Mouse (Mus musculus) midbrain, embryonic 13.5 days (tissue): ENCODE data around the gene Pmpca. TPM values are rescaled to one million over a fixed set of nuclear protein-coding genes. Genes with fewer than 3 reads are reported as not detected.

ENCODE experiments used
- ATAC-seq: fragments of 200-750 bp; cut with Nextera tagmentation; 2 replicates; pipeline ENCODE4 v1.8.0; 2017; ENCODE audit warnings: mild to moderate bottlenecking, moderate TSS enrichment, moderate library complexity
- H3K27ac ChIP-seq: fragments of 300-500 bp; sonication (generic); 2 replicates; pipeline ENCODE4 v1.5.1; 2015; ENCODE audit warnings: inconsistent platforms, mild to moderate bottlenecking, moderate library complexity
- H3K27me3 ChIP-seq: fragments of 300-500 bp; sonication (generic); 2 replicates; pipeline ENCODE4 v1.6.1; 2015; ENCODE audit warnings: mild to moderate bottlenecking, inconsistent platforms
- H3K36me3 ChIP-seq: fragments of 300-500 bp; sonication (generic); 2 replicates; pipeline ENCODE4 v1.6.1; 2015; ENCODE audit warnings: mild to moderate bottlenecking, inconsistent platforms
- H3K4me1 ChIP-seq: fragments of 300-500 bp; sonication (generic); replicated peaks from 2 replicates; pipeline ENCODE4 v1.6.1; 2015; ENCODE audit warnings: inconsistent platforms
- H3K4me2 ChIP-seq: fragments of 300-500 bp; sonication (generic); replicated peaks from 2 replicates; pipeline ENCODE4 v1.6.1; 2015; ENCODE audit warnings: moderate library complexity, mild to moderate bottlenecking, inconsistent platforms
- H3K4me3 ChIP-seq: fragments of 300-500 bp; sonication (generic); replicated peaks from 2 replicates; pipeline ENCODE4 v1.5.1; 2015; ENCODE audit warnings: mild to moderate bottlenecking, inconsistent platforms
- H3K9ac ChIP-seq: fragments of 300-500 bp; sonication (generic); replicated peaks from 2 replicates; pipeline ENCODE4 v1.6.1; 2015; ENCODE audit warnings: mild to moderate bottlenecking, inconsistent platforms
- H3K9me3 ChIP-seq: fragments of 300-500 bp; sonication (generic); 2 replicates; pipeline ENCODE4 v1.6.1; 2016; ENCODE audit warnings: mild to moderate bottlenecking, inconsistent platforms
- whole genome bisulfite sequencing: fragments of 180-500 bp; shearing (Covaris S2); methylation state at CpG from one replicate; pipeline ENCODE4 v1.1.7; 2015; 5-methylcytosine and 5-hydroxymethylcytosine counted together
- polyA plus RNA-seq: library from polyadenylated mRNA; unstranded; fragments of >200 nt; fragmentation: Nextera tagmentation; extraction: Ambion mirVana; gene quantifications from 2 replicates; pipeline ENCODE4 v1.2.1, GENCODE M21; 2015

Pmpca gene
- polyA plus RNA-seq, 1 experiment from 2014 or later: 107 TPM

- Histone ChIP-seq H3K4me1 (peaks cover 44% of the 10 kb centered on the region), H3K4me2 (peak overlapping the region; percentile 93), H3K36me3 (peaks cover 39% of the 10 kb centered on the region), H3K9me3 (no peaks in the 10 kb centered on the region), H3K27me3 (no peaks in the 10 kb centered on the region), H3K27ac (no peak overlapping the region), H3K9ac (peak overlapping the region; percentile 96), H3K4me3 (peak overlapping the region; percentile 97)
- ATAC-seq: peak; percentile 40
- 61% methylated on average over 3 of the region's 3 CpGs for WGBS
Measured at GRCm38 (mm10) chr2:26409362-26409761, 20.2 kb downstream of the Pmpca start.

DNA sequence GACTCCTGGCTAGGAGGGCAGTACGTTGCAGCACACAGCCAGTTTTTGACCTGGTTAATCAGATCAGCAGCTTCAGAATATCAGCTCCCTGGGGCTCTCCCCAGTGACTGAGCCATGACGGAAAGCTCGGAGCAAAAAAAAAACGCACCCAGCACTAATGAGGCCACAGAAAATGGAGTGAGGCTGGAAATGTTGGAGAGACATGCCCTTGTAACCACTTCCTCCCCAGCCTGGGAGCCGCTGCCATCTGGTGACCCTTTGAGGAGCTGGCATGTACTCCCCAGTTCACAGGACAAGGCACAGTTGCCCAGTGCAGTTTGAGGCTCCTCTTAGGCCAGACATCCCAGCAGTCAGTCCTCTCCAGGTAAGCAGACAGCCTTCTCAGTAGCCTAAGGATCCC lies 21.0 kb downstream of the Pmpca start:
- H3K27ac ChIP-seq: no peak overlapping the region
- peaks cover 38% of the 10 kb centered on the region for H3K4me1 ChIP-seq
- ATAC-seq: no peak
- 74% methylated on average over 5 of the region's 5 CpGs for WGBS
- H3K9ac ChIP-seq: no peak overlapping the region
- H3K27me3 ChIP-seq: no peaks in the 10 kb centered on the region
- H3K9me3 ChIP-seq: no peaks in the 10 kb centered on the region
- no peak overlapping the region for H3K4me3 ChIP-seq
- peaks cover 45% of the 10 kb centered on the region for H3K36me3 ChIP-seq
- H3K4me2 ChIP-seq: no peak overlapping the region

DNA sequence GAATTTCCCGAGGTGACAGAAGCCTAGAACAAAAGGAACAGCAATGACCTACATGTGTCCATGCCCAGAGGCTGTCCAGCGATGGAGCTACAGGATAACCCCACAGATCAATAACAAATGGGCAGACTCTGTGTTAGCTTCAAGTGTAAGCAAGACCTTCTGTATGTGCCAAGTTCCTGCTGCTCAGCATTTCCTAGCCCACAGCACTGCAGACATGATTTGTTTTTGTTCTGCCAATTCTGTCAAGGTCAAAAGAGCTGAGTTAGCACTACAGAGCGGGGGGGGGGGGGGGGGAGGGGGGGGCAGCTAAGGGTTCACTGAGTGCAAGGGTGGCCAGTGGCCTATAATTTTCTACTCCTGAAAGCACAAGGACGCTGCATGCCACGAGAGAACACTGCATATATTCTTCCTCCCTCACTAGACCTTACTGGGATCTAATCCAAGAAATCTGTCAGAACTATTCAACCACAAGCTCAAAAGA lies 21.8 kb downstream of the Pmpca start:
- Histone ChIP-seq H3K4me2 (no peak overlapping the region), H3K9me3 (no peaks in the 10 kb centered on the region), H3K4me3 (no peak overlapping the region), H3K9ac (no peak overlapping the region), H3K4me1 (peaks cover 29% of the 10 kb centered on the region), H3K27ac (no peak overlapping the region), H3K36me3 (peaks cover 54% of the 10 kb centered on the region), H3K27me3 (no peaks in the 10 kb centered on the region)
- no peak for ATAC-seq
- WGBS: 81% methylated on average over 4 of the region's 5 CpGs

DNA sequence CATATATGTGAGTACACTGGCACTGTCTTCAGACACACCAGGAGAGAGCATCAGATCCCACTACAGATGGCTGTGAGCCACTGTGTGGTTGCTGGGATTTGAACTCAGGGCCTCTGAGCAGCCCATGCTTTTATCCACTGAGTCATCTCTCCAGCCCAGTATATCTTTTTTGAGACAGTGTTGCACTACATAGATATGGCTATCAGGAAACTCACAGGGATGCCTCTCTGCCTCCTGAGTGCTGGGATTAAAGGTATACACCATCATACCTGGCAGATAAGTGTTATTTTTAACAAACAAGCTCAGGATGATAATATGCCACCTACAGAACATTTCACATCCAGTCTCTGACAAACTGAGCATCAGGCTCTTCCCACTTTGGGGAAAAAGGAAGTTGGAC lies 27.9 kb downstream of the Pmpca start:
- Histone ChIP-seq H3K36me3 (peaks cover 98% of the 10 kb centered on the region), H3K27ac (no peak overlapping the region), H3K4me2 (no peak overlapping the region), H3K9me3 (no peaks in the 10 kb centered on the region), H3K27me3 (no peaks in the 10 kb centered on the region), H3K9ac (no peak overlapping the region), H3K4me3 (no peak overlapping the region), H3K4me1 (no peaks in the 10 kb centered on the region)
- no peak for ATAC-seq

DNA sequence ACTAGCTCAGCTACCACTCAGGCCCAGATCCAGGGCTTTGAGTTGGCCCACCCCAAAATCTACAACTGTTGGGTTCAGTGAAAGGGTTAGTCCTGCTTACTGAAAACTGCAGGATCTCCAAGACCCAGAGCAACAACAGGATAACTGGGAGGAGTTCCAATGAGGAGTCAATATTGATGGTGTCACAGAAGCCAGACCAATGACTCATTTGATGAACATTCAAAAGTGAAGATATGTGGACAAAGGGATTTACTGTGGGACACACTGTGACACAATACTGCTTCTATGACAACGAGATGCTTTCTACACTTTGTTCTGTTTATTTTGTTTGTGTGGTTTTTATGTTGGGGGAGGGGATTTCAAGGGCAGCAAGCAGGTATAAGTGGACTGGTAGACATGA lies 29.0 kb downstream of the Pmpca start:
- WGBS: 89% methylated on average over 1 of the region's 1 CpGs
- no peak overlapping the region for H3K4me2 ChIP-seq
- no peak overlapping the region for H3K27ac ChIP-seq
- H3K36me3 ChIP-seq: peaks cover 98% of the 10 kb centered on the region
- no peak overlapping the region for H3K4me3 ChIP-seq
- no peaks in the 10 kb centered on the region for H3K9me3 ChIP-seq
- H3K27me3 ChIP-seq: no peaks in the 10 kb centered on the region
- H3K9ac ChIP-seq: no peak overlapping the region
- no peak for ATAC-seq
- H3K4me1 ChIP-seq: no peaks in the 10 kb centered on the region

DNA sequence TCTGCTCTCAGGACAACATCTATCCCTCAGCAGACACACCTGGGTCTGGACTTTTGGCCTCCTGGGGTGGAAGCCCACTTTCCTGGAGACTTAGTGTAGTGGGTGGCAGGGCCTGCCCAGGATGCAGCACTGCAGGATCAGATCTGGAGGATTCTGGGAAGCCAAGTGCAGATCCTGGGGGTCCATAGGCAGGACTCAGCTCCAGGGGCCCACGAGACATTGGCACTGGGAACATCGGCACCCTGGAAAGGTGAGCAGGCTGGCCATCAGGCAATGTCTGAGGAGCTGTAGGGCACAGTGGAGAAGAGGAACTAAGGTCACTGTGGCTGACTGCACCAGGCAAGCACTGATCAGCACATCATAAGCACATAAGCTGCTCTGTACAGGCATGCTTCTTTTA lies 32.8 kb downstream of the Pmpca start:
- no peak overlapping the region for H3K4me2 ChIP-seq
- H3K4me1 ChIP-seq: no peaks in the 10 kb centered on the region
- no peak overlapping the region for H3K4me3 ChIP-seq
- peaks cover 98% of the 10 kb centered on the region for H3K36me3 ChIP-seq
- no peaks in the 10 kb centered on the region for H3K9me3 ChIP-seq
- ATAC-seq: no peak
- no peaks in the 10 kb centered on the region for H3K27me3 ChIP-seq
- no peak overlapping the region for H3K27ac ChIP-seq
- 96% methylated on average over 2 of the region's 2 CpGs for WGBS
- H3K9ac ChIP-seq: no peak overlapping the region

DNA sequence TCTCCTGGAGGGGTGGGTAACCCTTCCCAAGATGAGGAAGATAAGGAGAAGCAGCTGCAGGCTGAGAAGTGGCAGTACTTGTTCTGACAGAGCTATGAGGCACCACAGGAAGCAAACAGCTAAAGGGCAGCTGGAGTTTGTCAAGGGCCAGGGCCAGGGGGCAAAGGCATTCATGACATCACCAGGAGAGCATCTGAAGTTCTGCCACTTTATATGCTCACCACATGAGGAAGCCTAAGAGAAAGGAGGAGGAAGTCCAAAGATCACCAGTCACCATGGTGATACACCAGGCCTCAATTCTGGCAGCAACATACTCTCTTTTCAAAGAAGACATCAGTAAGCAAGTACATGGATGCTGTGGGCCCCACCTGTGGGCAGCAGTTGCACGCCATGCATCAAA lies 33.9 kb downstream of the Pmpca start:
- H3K27me3 ChIP-seq: no peaks in the 10 kb centered on the region
- H3K4me1 ChIP-seq: no peaks in the 10 kb centered on the region
- peaks cover 99% of the 10 kb centered on the region for H3K36me3 ChIP-seq
- no peak overlapping the region for H3K27ac ChIP-seq
- ATAC-seq: no peak
- H3K9me3 ChIP-seq: no peaks in the 10 kb centered on the region
- 88% methylated on average over 1 of the region's 1 CpGs for WGBS
- H3K4me2 ChIP-seq: no peak overlapping the region
- H3K4me3 ChIP-seq: no peak overlapping the region
- H3K9ac ChIP-seq: no peak overlapping the region

- no peak overlapping the region for H3K4me2 ChIP-seq
- no peaks in the 10 kb centered on the region for H3K27me3 ChIP-seq
- peaks cover 99% of the 10 kb centered on the region for H3K36me3 ChIP-seq
- no peaks in the 10 kb centered on the region for H3K9me3 ChIP-seq
- 94% methylated on average over 2 of the region's 2 CpGs for WGBS
- no peak overlapping the region for H3K9ac ChIP-seq
- ATAC-seq: no peak
- no peak overlapping the region for H3K4me3 ChIP-seq
- no peak overlapping the region for H3K27ac ChIP-seq
- no peaks in the 10 kb centered on the region for H3K4me1 ChIP-seq
Measured at GRCm38 (mm10) chr2:26424541-26424940, 35.4 kb downstream of the Pmpca start.

- no peak overlapping the region for H3K4me3 ChIP-seq
- no peak overlapping the region for H3K27ac ChIP-seq
- H3K9ac ChIP-seq: no peak overlapping the region
- H3K4me2 ChIP-seq: no peak overlapping the region
- 91% methylated on average over 5 of the region's 5 CpGs for WGBS
- ATAC-seq: no peak
- peaks cover 96% of the 10 kb centered on the region for H3K36me3 ChIP-seq
- H3K9me3 ChIP-seq: no peaks in the 10 kb centered on the region
- no peaks in the 10 kb centered on the region for H3K27me3 ChIP-seq
- H3K4me1 ChIP-seq: 0 out of 2 replicates have a peak, but pooled peaks cover 2% of the 10 kb centered on the region
Measured at GRCm38 (mm10) chr2:26429851-26430250, 40.7 kb downstream of the Pmpca start.

DNA sequence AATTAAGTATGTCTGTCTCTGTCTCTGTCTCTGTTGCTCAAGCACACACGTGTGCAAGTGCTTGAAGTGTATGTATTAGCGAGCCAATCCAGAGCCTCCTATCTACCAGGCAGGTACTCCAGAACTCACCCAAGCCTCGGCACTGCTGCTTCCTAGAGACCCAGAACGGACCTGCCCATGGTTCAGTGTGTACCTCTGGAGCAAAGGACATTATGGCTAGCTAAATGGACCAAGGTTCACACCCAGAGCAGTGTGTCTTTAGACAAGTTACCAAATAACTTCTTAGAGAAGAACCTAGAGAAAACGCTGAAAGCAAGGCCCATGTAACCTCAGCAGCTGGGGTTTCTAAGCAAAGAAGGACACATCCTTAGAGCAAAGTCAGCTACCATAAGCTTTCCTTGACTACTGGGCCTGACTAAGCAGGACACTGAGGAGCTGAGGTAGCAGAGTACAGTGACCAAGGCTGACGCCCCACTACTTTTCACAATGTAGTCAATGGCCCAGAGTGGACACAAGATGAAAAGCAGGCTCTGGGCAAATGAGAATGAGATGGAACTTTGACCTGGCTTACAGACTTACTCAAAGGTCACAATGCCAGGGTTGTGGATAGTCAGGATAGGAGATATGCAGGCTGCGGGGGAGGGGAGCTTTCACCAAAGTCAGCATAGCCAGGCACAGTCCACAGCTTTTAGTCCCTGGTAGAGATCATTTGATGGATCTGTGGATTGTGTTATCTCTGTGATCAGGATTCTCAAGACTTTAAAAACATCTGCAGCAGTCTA lies 45.8 kb downstream of the Pmpca start:
- Histone ChIP-seq H3K27ac (no peak overlapping the region), H3K9me3 (no peaks in the 10 kb centered on the region), H3K9ac (no peak overlapping the region), H3K36me3 (peaks cover 90% of the 10 kb centered on the region), H3K4me1 (peaks cover 15% of the 10 kb centered on the region), H3K4me3 (no peak overlapping the region), H3K4me2 (no peak overlapping the region), H3K27me3 (no peaks in the 10 kb centered on the region)
- WGBS: 94% methylated on average over 7 of the region's 7 CpGs
- ATAC-seq: no peak

DNA sequence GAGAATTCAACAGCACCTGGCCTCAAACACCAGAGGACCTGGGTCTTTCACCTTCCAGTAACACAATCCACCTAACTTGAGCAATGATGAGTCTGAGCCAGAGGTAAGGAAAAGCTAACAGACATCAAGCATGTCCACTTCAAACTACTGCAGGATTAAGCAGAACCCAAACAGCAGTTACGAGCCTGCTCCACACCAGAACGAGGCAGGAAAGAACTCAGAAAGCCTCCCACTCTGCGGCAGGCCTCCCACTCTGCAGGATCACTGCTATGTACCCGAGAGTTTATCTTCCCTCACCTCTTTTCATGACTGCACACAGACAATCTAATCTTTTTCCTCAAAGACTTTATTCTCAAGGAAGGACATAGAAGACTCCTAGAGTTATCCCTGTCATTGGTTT lies 48.1 kb downstream of the Pmpca start:
- Histone ChIP-seq H3K4me3 (no peak overlapping the region), H3K27ac (no peak overlapping the region), H3K27me3 (no peaks in the 10 kb centered on the region), H3K36me3 (peaks cover 89% of the 10 kb centered on the region), H3K4me2 (no peak overlapping the region), H3K9ac (peak overlapping the region; percentile 45), H3K4me1 (peaks cover 15% of the 10 kb centered on the region), H3K9me3 (no peaks in the 10 kb centered on the region)
- WGBS: 73% methylated on average over 4 of the region's 4 CpGs
- ATAC-seq: no peak

DNA sequence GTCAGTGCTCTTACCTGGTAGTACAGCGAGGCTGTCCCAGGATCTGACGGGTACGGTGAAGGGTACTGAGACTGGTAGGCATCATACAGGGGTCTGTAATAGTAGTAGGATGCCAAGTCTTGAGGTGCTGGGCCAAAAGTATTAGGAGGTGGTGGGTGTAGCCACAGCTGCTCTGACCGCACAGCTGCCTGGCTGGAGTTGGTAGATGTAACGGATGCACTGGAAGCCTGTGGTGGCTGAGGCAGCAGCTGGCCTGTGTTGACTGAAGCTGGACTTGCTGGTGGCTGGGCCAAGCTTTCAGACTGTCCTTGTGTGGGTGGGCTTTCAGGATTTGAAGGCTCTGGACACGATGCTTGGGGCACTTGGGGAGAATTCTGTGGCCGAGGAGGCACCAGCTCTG lies 49.2 kb downstream of the Pmpca start:
- ATAC-seq: no peak
- peaks cover 20% of the 10 kb centered on the region for H3K4me1 ChIP-seq
- H3K9me3 ChIP-seq: no peaks in the 10 kb centered on the region
- no peaks in the 10 kb centered on the region for H3K27me3 ChIP-seq
- 91% methylated on average over 7 of the region's 7 CpGs for WGBS
- no peak overlapping the region for H3K4me3 ChIP-seq
- H3K27ac ChIP-seq: no peak overlapping the region
- H3K9ac ChIP-seq: peak overlapping the region; percentile 29; the same call in 1 of the 2 replicates
- no peak overlapping the region for H3K4me2 ChIP-seq
- H3K36me3 ChIP-seq: peaks cover 78% of the 10 kb centered on the region

DNA sequence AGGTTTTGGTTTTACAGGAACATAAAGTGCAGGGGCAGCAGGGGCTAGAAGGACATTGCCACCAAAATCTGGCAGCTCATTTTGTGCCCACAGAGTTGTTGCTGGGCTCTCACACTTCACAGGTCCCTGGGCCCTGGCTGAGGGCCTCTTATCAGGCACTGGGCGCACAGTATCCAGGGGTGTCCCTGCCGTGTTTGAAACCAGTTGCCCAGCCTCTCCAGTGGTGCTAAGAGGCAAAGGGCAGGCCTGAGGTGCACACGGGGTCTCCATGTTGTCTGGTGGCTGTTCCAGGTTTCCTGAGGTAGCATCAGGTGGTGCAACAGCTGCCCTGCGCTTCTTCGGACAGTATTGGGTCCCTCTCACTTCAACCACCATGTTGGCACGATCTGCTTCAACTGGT lies 50.5 kb downstream of the Pmpca start:
- H3K9ac ChIP-seq: no peak overlapping the region
- H3K9me3 ChIP-seq: no peaks in the 10 kb centered on the region
- no peaks in the 10 kb centered on the region for H3K27me3 ChIP-seq
- 96% methylated on average over 6 of the region's 6 CpGs for WGBS
- H3K4me1 ChIP-seq: peaks cover 30% of the 10 kb centered on the region
- H3K4me3 ChIP-seq: no peak overlapping the region
- H3K27ac ChIP-seq: no peak overlapping the region
- peaks cover 66% of the 10 kb centered on the region for H3K36me3 ChIP-seq
- no peak for ATAC-seq
- no peak overlapping the region for H3K4me2 ChIP-seq
